Mouse (Mus musculus) adrenal gland, adult (tissue): ENCODE results near the gene Shq1.

Source experiments
- DNase-seq, 2 experiments: peaks; one replicate each; pipeline ENCODE4 v3.0.0; 2022 to 2023; ENCODE audit warnings: low spot score in 1 of 2; ENCODE audit not compliant: inconsistent age in 2 of 2

Gene Shq1

GRCm38 (mm10) chr6:100670880-100671344 lies at the start of gene Shq1:
Shq1 (minus strand) TSS chr6:100671157.
- peak; percentile 91 to 96 for DNase-seq

- no peak for DNase-seq
These were observed 49.1 kb upstream of the Shq1 start for GRCm38 (mm10) chr6:100720098-100720501.

- DNase-seq, result no peak
These were observed 45.9 kb upstream of the Shq1 start for GRCm38 (mm10) chr6:100716817-100717216.

- no peak for DNase-seq
These were observed 45.2 kb upstream of the Shq1 start for GRCm38 (mm10) chr6:100716152-100716551.

- no peak for DNase-seq
These were observed 44.4 kb upstream of the Shq1 start for GRCm38 (mm10) chr6:100715296-100715828.

GRCm38 (mm10) chr6:100710866-100711265 lies 39.9 kb upstream of the Shq1 start:
- DNase-seq, result no peak

- peak in 1 of 2 experiments; percentile 49 for DNase-seq
These were observed 39.2 kb upstream of the Shq1 start for GRCm38 (mm10) chr6:100710170-100710569.

- peak; percentile 61 to 74 for DNase-seq
These were observed 38.5 kb upstream of the Shq1 start for GRCm38 (mm10) chr6:100709483-100709882.

- peak in 1 of 2 experiments; percentile 29 for DNase-seq
These were observed 38.0 kb upstream of the Shq1 start for GRCm38 (mm10) chr6:100708996-100709395.

GRCm38 (mm10) chr6:100708248-100708647 lies 37.3 kb upstream of the Shq1 start:
- DNase-seq, result no peak

- no peak for DNase-seq
These were observed 36.6 kb upstream of the Shq1 start for GRCm38 (mm10) chr6:100707557-100707956.

GRCm38 (mm10) chr6:100706861-100707260 lies 35.9 kb upstream of the Shq1 start:
- no peak for DNase-seq

GRCm38 (mm10) chr6:100705366-100705811 lies 34.4 kb upstream of the Shq1 start:
- DNase-seq, result no peak

GRCm38 (mm10) chr6:100704574-100705365 lies 33.8 kb upstream of the Shq1 start, which contains the start of gene Gxylt2:
Gxylt2 (plus strand) TSS chr6:100704734.
- peak; percentile 7 to 26 for DNase-seq

- DNase-seq, result no peak
These were observed 33.2 kb upstream of the Shq1 start for GRCm38 (mm10) chr6:100704197-100704573.

- no peak for DNase-seq
These were observed 29.8 kb upstream of the Shq1 start for GRCm38 (mm10) chr6:100700774-100701173.

GRCm38 (mm10) chr6:100699986-100700385 lies 29.0 kb upstream of the Shq1 start:
- no peak for DNase-seq

- DNase-seq, result no peak
These were observed 15.4 kb upstream of the Shq1 start for GRCm38 (mm10) chr6:100686341-100686740.

- no peak for DNase-seq
These were observed 7.7 kb upstream of the Shq1 start for GRCm38 (mm10) chr6:100678636-100679035.

GRCm38 (mm10) chr6:100676461-100676860 lies 5.5 kb upstream of the Shq1 start:
- no peak for DNase-seq

GRCm38 (mm10) chr6:100674974-100675373 lies 4.0 kb upstream of the Shq1 start:
- DNase-seq, result peak in 1 of 2 experiments; percentile 62

GRCm38 (mm10) chr6:100671401-100671800 lies 444 bp upstream of the Shq1 start:
- DNase-seq, result no peak
